Mouse (Mus musculus) heart, embryonic 10.5 days (tissue): ENCODE measurements around the gene Polr2g. TPM values are rescaled to one million over a fixed set of nuclear protein-coding genes. Genes with fewer than 3 reads are reported as not detected.

Source experiments
- DNase-seq: peaks from one replicate; pipeline ENCODE4 v3.0.0-alpha.2; 2017; ENCODE audit warnings: low spot score
- H3K27ac ChIP-seq: fragments of 300-500 bp; sonication (generic); 2 replicates; pipeline ENCODE4 v1.5.1; 2016; ENCODE audit warnings: mild to moderate bottlenecking
- H3K27me3 ChIP-seq: fragments of 300-500 bp; sonication (generic); 2 replicates; pipeline ENCODE4 v1.6.1; 2016; ENCODE audit warnings: mild to moderate bottlenecking; ENCODE audit not compliant: poor library complexity, insufficient read depth, severe bottlenecking
- H3K36me3 ChIP-seq: fragments of 300-500 bp; sonication (generic); 2 replicates; pipeline ENCODE4 v1.6.1; 2016; ENCODE audit warnings: mild to moderate bottlenecking, moderate library complexity
- H3K4me1 ChIP-seq: fragments of 300-500 bp; sonication (generic); 2 replicates; pipeline ENCODE4 v1.6.1; 2016; ENCODE audit warnings: mild to moderate bottlenecking
- H3K4me3 ChIP-seq: fragments of 300-500 bp; sonication (generic); 2 replicates; pipeline ENCODE4 v1.5.1; 2016; ENCODE audit warnings: mild to moderate bottlenecking, moderate library complexity
- H3K9me3 ChIP-seq: fragments of 300-500 bp; sonication (generic); 2 replicates; pipeline ENCODE4 v1.6.1; 2016; ENCODE audit warnings: mild to moderate bottlenecking, moderate library complexity
- WGBS: fragments of 180-500 bp; shearing (Covaris S2); methylation state at CpG from one replicate; pipeline ENCODE4 v1.1.7; 2016; 5-methylcytosine and 5-hydroxymethylcytosine counted together
- polyA plus RNA-seq: library from polyadenylated mRNA; unstranded; fragments of >200 nt; fragmentation: Nextera tagmentation; extraction: Ambion mirVana; gene quantifications from 2 replicates; pipeline ENCODE4 v1.2.1, GENCODE M21; 2016

The Polr2g gene
- polyA plus RNA-seq, 1 experiment from 2014 or later: 172 TPM

- peaks cover 69% of the 10 kb centered on the region for H3K36me3 ChIP-seq
- WGBS: 22% methylated on average over 29 of the region's 29 CpGs
- no peaks in the 10 kb centered on the region for H3K27me3 ChIP-seq
- peak within 1 kb of the TSS; percentile 91 for H3K4me3 ChIP-seq
- H3K9me3 ChIP-seq: 0 out of 2 replicates have a peak, but pooled peaks cover under 1% of the 10 kb centered on the region
- peak within 1 kb of the TSS; percentile 98 for H3K27ac ChIP-seq
- peak; percentile 93 for DNase-seq
- peaks cover 33% of the 10 kb centered on the region for H3K4me1 ChIP-seq
Observed at GRCm38 (mm10) chr19:8770567-8771270, 27.7 kb downstream of the Polr2g start, which contains the start of gene Tmem223. Gene Tmem223 (plus strand): TSS chr19:8770996.

GRCm38 (mm10) chr19:8765562-8765961 lies 32.8 kb downstream of the Polr2g start:
- H3K4me1 ChIP-seq: peaks cover 4% of the 10 kb centered on the region; the same call in 1 of the 2 replicates
- 93% methylated on average over 9 of the region's 9 CpGs for WGBS
- DNase-seq: no peak
- H3K9me3 ChIP-seq: 0 out of 2 replicates have a peak, but pooled peaks cover 7% of the 10 kb centered on the region
- H3K27me3 ChIP-seq: no peaks in the 10 kb centered on the region
- H3K4me3 ChIP-seq: no peak overlapping the region
- H3K36me3 ChIP-seq: peaks cover 89% of the 10 kb centered on the region
- H3K27ac ChIP-seq: no peak overlapping the region

- Histone ChIP-seq H3K27me3 (no peaks in the 10 kb centered on the region), H3K36me3 (peaks cover 67% of the 10 kb centered on the region), H3K4me1 (peaks cover 2% of the 10 kb centered on the region), H3K27ac (no peak overlapping the region), H3K9me3 (0 out of 2 replicates have a peak, but pooled peaks cover 7% of the 10 kb centered on the region), H3K4me3 (no peak overlapping the region)
- no peak for DNase-seq
- WGBS: 89% methylated on average over 4 of the region's 4 CpGs
Observed at GRCm38 (mm10) chr19:8763276-8763675, 35.1 kb downstream of the Polr2g start.

GRCm38 (mm10) chr19:8760757-8761156 lies 37.6 kb downstream of the Polr2g start:
- 87% methylated on average over 2 of the region's 2 CpGs for WGBS
- Histone ChIP-seq H3K4me3 (no peak overlapping the region), H3K9me3 (0 out of 2 replicates have a peak, but pooled peaks cover 7% of the 10 kb centered on the region), H3K27me3 (no peaks in the 10 kb centered on the region), H3K27ac (no peak overlapping the region), H3K36me3 (peaks cover 44% of the 10 kb centered on the region), H3K4me1 (peaks cover 10% of the 10 kb centered on the region)
- no peak for DNase-seq

- H3K4me3 ChIP-seq: 0 out of 2 replicates have a peak overlapping the region, but pooled peaks have one; percentile 80
- H3K9me3 ChIP-seq: no peaks in the 10 kb centered on the region
- peaks cover 19% of the 10 kb centered on the region for H3K4me1 ChIP-seq
- H3K27ac ChIP-seq: no peak overlapping the region
- no peaks in the 10 kb centered on the region for H3K27me3 ChIP-seq
- DNase-seq: no peak
- 77% methylated on average over 2 of the region's 2 CpGs for WGBS
- peaks cover 43% of the 10 kb centered on the region for H3K36me3 ChIP-seq
Observed at GRCm38 (mm10) chr19:8758899-8759298, 39.5 kb downstream of the Polr2g start.

- H3K27ac ChIP-seq: peak overlapping the region; percentile 95
- H3K36me3 ChIP-seq: peaks cover 41% of the 10 kb centered on the region
- peaks cover 19% of the 10 kb centered on the region for H3K4me1 ChIP-seq
- H3K9me3 ChIP-seq: no peaks in the 10 kb centered on the region
- peak overlapping the region; percentile 80 for H3K4me3 ChIP-seq
- H3K27me3 ChIP-seq: no peaks in the 10 kb centered on the region
- 6% methylated on average over 14 of the region's 14 CpGs for WGBS
- no peak for DNase-seq
Observed at GRCm38 (mm10) chr19:8757471-8757998, 40.8 kb downstream of the Polr2g start.

GRCm38 (mm10) chr19:8756635-8757387 lies 41.6 kb downstream of the Polr2g start, which contains the start of gene Nxf1:
Gene Nxf1 (plus strand): TSS chr19:8757073.
- DNase-seq: peak; percentile 96
- H3K27me3 ChIP-seq: no peaks in the 10 kb centered on the region
- H3K27ac ChIP-seq: peak within 1 kb of the TSS; percentile 95
- no peaks in the 10 kb centered on the region for H3K9me3 ChIP-seq
- under 1% methylated on average over 75 of the region's 75 CpGs for WGBS
- peaks cover 41% of the 10 kb centered on the region for H3K36me3 ChIP-seq
- H3K4me1 ChIP-seq: peaks cover 19% of the 10 kb centered on the region
- H3K4me3 ChIP-seq: peak within 1 kb of the TSS; percentile 80

- WGBS: 51% methylated on average over 3 of the region's 3 CpGs
- Histone ChIP-seq H3K27ac (no peak overlapping the region), H3K4me3 (peak overlapping the region; percentile 80), H3K27me3 (no peaks in the 10 kb centered on the region), H3K9me3 (no peaks in the 10 kb centered on the region), H3K36me3 (peaks cover 48% of the 10 kb centered on the region), H3K4me1 (peaks cover 19% of the 10 kb centered on the region)
- DNase-seq: peak; percentile 63
Observed at GRCm38 (mm10) chr19:8755652-8756051, 42.7 kb downstream of the Polr2g start.

GRCm38 (mm10) chr19:8747368-8747767 lies 51.0 kb downstream of the Polr2g start:
- WGBS: 76% methylated on average over 2 of the region's 2 CpGs
- no peak for DNase-seq

GRCm38 (mm10) chr19:8745382-8745781 lies 53.0 kb downstream of the Polr2g start:
- no peak for DNase-seq
- Histone ChIP-seq H3K4me3 (no peak overlapping the region), H3K27ac (no peak overlapping the region), H3K9me3 (no peaks in the 10 kb centered on the region), H3K36me3 (peaks cover 78% of the 10 kb centered on the region), H3K4me1 (peaks cover 19% of the 10 kb centered on the region), H3K27me3 (no peaks in the 10 kb centered on the region)
- 87% methylated on average over 1 of the region's 1 CpGs for WGBS

More at GRCm38 (mm10) chr19:8747368-8747767, 51.0 kb downstream of the Polr2g start:
- Histone ChIP-seq H3K27me3 (no peaks in the 10 kb centered on the region), H3K9me3 (no peaks in the 10 kb centered on the region), H3K4me1 (peaks cover 7% of the 10 kb centered on the region), H3K4me3 (no peak overlapping the region), H3K36me3 (peaks cover 91% of the 10 kb centered on the region), H3K27ac (no peak overlapping the region)
